Mouse (Mus musculus): ENCODE measurements around the gene Cox18.

GRCm38 (mm10) chr5:90202447-90203117, 21.2 kb downstream of the Cox18 start:
- TF ChIP-seq POLR2A (IDR thresholded peaks at IDR 0.05; ENCODE audit: insufficient read depth, low read length): no peak
- no peak for TF ChIP-seq CTCF (IDR thresholded peaks at IDR 0.05; ENCODE audit: low read depth, low read length)
- no peak for TF ChIP-seq EP300 (IDR thresholded peaks at IDR 0.05; ENCODE audit: insufficient read depth, low read depth, low read length)
